Mouse (Mus musculus): ENCODE measurements around the gene Hps4. TPM values are rescaled to one million over a fixed set of nuclear protein-coding genes. Genes with fewer than 3 reads are reported as not detected.

Hps4 gene
- polyA plus RNA-seq, 1 experiment from 2014 or later, result 36.0 TPM

- H3K4me3 ChIP-seq (replicated peaks; ENCODE audit: low read length), result no peak overlapping the region
- H3K36me3 ChIP-seq (replicated peaks; ENCODE audit: control insufficient read depth, insufficient read depth), result no peaks in the 10 kb centered on the region
- H3K27ac ChIP-seq, result no peak overlapping the region
- ATAC-seq (ENCODE audit: low FRiP score) (no peak), DNase-seq (ENCODE audit: low spot score) (no peak)
- H3K4me1 ChIP-seq (replicated peaks; ENCODE audit: control insufficient read depth, insufficient read depth, low read length), result peaks cover 11% of the 10 kb centered on the region; the same call in 1 of the 2 replicates
- no peaks in the 10 kb centered on the region for H3K27me3 ChIP-seq (ENCODE audit: control insufficient read depth, insufficient read depth, low read length)
- H3K9ac ChIP-seq, result no peak overlapping the region
- 85% methylated on average over 4 of the region's 4 CpGs for WGBS
- H3K9me3 ChIP-seq (ENCODE audit: control insufficient read depth, low read length), result no peaks in the 10 kb centered on the region
- H3K4me2 ChIP-seq (replicated peaks), result no peak overlapping the region
These were observed 43.5 kb upstream of the Hps4 start for GRCm38 (mm10) chr5:112299399-112299798.

- no peaks in the 10 kb centered on the region for H3K36me3 ChIP-seq (replicated peaks; ENCODE audit: control insufficient read depth, insufficient read depth)
- H3K4me3 ChIP-seq (replicated peaks; ENCODE audit: low read length), result no peak overlapping the region
- no peak overlapping the region for H3K9ac ChIP-seq
- H3K4me2 ChIP-seq (replicated peaks), result no peak overlapping the region
- H3K9me3 ChIP-seq (ENCODE audit: control insufficient read depth, low read length), result no peaks in the 10 kb centered on the region
- no peak for DNase-seq (ENCODE audit: low spot score)
- 0 out of 2 replicates have a peak, but pooled peaks cover 6% of the 10 kb centered on the region for H3K4me1 ChIP-seq (replicated peaks; ENCODE audit: control insufficient read depth, insufficient read depth, low read length)
- ATAC-seq (ENCODE audit: low FRiP score), result no peak
- H3K27me3 ChIP-seq (ENCODE audit: control insufficient read depth, insufficient read depth, low read length), result no peaks in the 10 kb centered on the region
- H3K27ac ChIP-seq, result no peak overlapping the region
- 79% methylated on average over 2 of the region's 2 CpGs for WGBS
These were observed 42.8 kb upstream of the Hps4 start for GRCm38 (mm10) chr5:112300112-112300511.

GRCm38 (mm10) chr5:112300721-112301308 lies 42.1 kb upstream of the Hps4 start:
- WGBS, result 89% methylated on average over 6 of the region's 6 CpGs
- ATAC-seq (ENCODE audit: low FRiP score), result no peak
- Histone ChIP-seq H3K4me3 (replicated peaks; ENCODE audit: low read length) (no peak overlapping the region), H3K27me3 (ENCODE audit: control insufficient read depth, insufficient read depth, low read length) (no peaks in the 10 kb centered on the region), H3K9ac (no peak overlapping the region), H3K27ac (no peak overlapping the region), H3K9me3 (ENCODE audit: control insufficient read depth, low read length) (no peaks in the 10 kb centered on the region), H3K4me2 (replicated peaks) (no peak overlapping the region), H3K36me3 (replicated peaks; ENCODE audit: control insufficient read depth, insufficient read depth) (no peaks in the 10 kb centered on the region), H3K4me1 (replicated peaks; ENCODE audit: control insufficient read depth, insufficient read depth, low read length) (0 out of 2 replicates have a peak, but pooled peaks cover 2% of the 10 kb centered on the region)
- no peak for DNase-seq (ENCODE audit: low spot score)

- H3K4me2 ChIP-seq (replicated peaks), result no peak overlapping the region
- H3K4me3 ChIP-seq (replicated peaks; ENCODE audit: low read length), result no peak overlapping the region
- no peak for DNase-seq (ENCODE audit: low spot score)
- no peaks in the 10 kb centered on the region for H3K27me3 ChIP-seq (ENCODE audit: control insufficient read depth, insufficient read depth, low read length)
- WGBS, result 86% methylated on average over 4 of the region's 4 CpGs
- no peak overlapping the region for H3K27ac ChIP-seq
- no peaks in the 10 kb centered on the region for H3K9me3 ChIP-seq (ENCODE audit: control insufficient read depth, low read length)
- no peak for ATAC-seq (ENCODE audit: low FRiP score)
- no peak overlapping the region for H3K9ac ChIP-seq
- no peaks in the 10 kb centered on the region for H3K36me3 ChIP-seq (replicated peaks; ENCODE audit: control insufficient read depth, insufficient read depth)
- H3K4me1 ChIP-seq (replicated peaks; ENCODE audit: control insufficient read depth, insufficient read depth, low read length), result 0 out of 2 replicates have a peak, but pooled peaks cover 2% of the 10 kb centered on the region
These were observed 41.2 kb upstream of the Hps4 start for GRCm38 (mm10) chr5:112301694-112302093.

- no peaks in the 10 kb centered on the region for H3K4me1 ChIP-seq (replicated peaks; ENCODE audit: control insufficient read depth, insufficient read depth, low read length)
- 84% methylated on average over 5 of the region's 5 CpGs for WGBS
- no peak overlapping the region for H3K4me3 ChIP-seq (replicated peaks; ENCODE audit: low read length)
- DNase-seq (ENCODE audit: low spot score) (no peak), ATAC-seq (ENCODE audit: low FRiP score) (no peak)
- H3K27me3 ChIP-seq (ENCODE audit: control insufficient read depth, insufficient read depth, low read length), result no peaks in the 10 kb centered on the region
- no peak overlapping the region for H3K4me2 ChIP-seq (replicated peaks)
- H3K9ac ChIP-seq, result no peak overlapping the region
- H3K27ac ChIP-seq, result no peak overlapping the region
- H3K36me3 ChIP-seq (replicated peaks; ENCODE audit: control insufficient read depth, insufficient read depth), result peaks cover 2% of the 10 kb centered on the region
- no peaks in the 10 kb centered on the region for H3K9me3 ChIP-seq (ENCODE audit: control insufficient read depth, low read length)
These were observed 40.6 kb upstream of the Hps4 start for GRCm38 (mm10) chr5:112302310-112302709.

GRCm38 (mm10) chr5:112305842-112306241 lies 37.0 kb upstream of the Hps4 start:
- Histone ChIP-seq H3K9ac (no peak overlapping the region), H3K4me3 (replicated peaks; ENCODE audit: low read length) (no peak overlapping the region)

GRCm38 (mm10) chr5:112313222-112313885 lies 29.5 kb upstream of the Hps4 start:
- no peak overlapping the region for H3K27ac ChIP-seq
- no peaks in the 10 kb centered on the region for H3K4me1 ChIP-seq (replicated peaks; ENCODE audit: control insufficient read depth, insufficient read depth, low read length)
- DNase-seq (ENCODE audit: low spot score) (no peak), ATAC-seq (ENCODE audit: low FRiP score) (no peak)
- peak overlapping the region; percentile 8; the same call in 1 of the 2 replicates for H3K9ac ChIP-seq
- H3K4me3 ChIP-seq (replicated peaks; ENCODE audit: low read length), result no peak overlapping the region
- H3K9me3 ChIP-seq (ENCODE audit: control insufficient read depth, low read length), result no peaks in the 10 kb centered on the region
- H3K4me2 ChIP-seq (replicated peaks), result no peak overlapping the region
- H3K27me3 ChIP-seq (ENCODE audit: control insufficient read depth, insufficient read depth, low read length), result no peaks in the 10 kb centered on the region
- H3K36me3 ChIP-seq (replicated peaks; ENCODE audit: control insufficient read depth, insufficient read depth), result peaks cover 58% of the 10 kb centered on the region
- WGBS, result 57% methylated on average over 11 of the region's 11 CpGs

More at GRCm38 (mm10) chr5:112305842-112306241, 37.0 kb upstream of the Hps4 start:
- ATAC-seq (ENCODE audit: low FRiP score) (no peak), DNase-seq (ENCODE audit: low spot score) (no peak)
- Histone ChIP-seq H3K9me3 (ENCODE audit: control insufficient read depth, low read length) (no peaks in the 10 kb centered on the region), H3K4me1 (replicated peaks; ENCODE audit: control insufficient read depth, insufficient read depth, low read length) (no peaks in the 10 kb centered on the region), H3K36me3 (replicated peaks; ENCODE audit: control insufficient read depth, insufficient read depth) (peaks cover 33% of the 10 kb centered on the region), H3K27ac (no peak overlapping the region), H3K27me3 (ENCODE audit: control insufficient read depth, insufficient read depth, low read length) (no peaks in the 10 kb centered on the region), H3K4me2 (replicated peaks) (no peak overlapping the region)
- 72% methylated on average over 5 of the region's 5 CpGs for WGBS

- H3K4me2 ChIP-seq (replicated peaks), result no peak overlapping the region
- ATAC-seq (ENCODE audit: low FRiP score) (no peak), DNase-seq (ENCODE audit: low spot score) (no peak)
- H3K9ac ChIP-seq, result no peak overlapping the region
- WGBS, result 70% methylated on average over 5 of the region's 5 CpGs
- H3K4me1 ChIP-seq (replicated peaks; ENCODE audit: control insufficient read depth, insufficient read depth, low read length), result no peaks in the 10 kb centered on the region
- H3K27ac ChIP-seq, result no peak overlapping the region
- H3K36me3 ChIP-seq (replicated peaks; ENCODE audit: control insufficient read depth, insufficient read depth), result peaks cover 34% of the 10 kb centered on the region
- no peak overlapping the region for H3K4me3 ChIP-seq (replicated peaks; ENCODE audit: low read length)
- H3K9me3 ChIP-seq (ENCODE audit: control insufficient read depth, low read length), result no peaks in the 10 kb centered on the region
- H3K27me3 ChIP-seq (ENCODE audit: control insufficient read depth, insufficient read depth, low read length), result no peaks in the 10 kb centered on the region
These were observed 26.4 kb upstream of the Hps4 start for GRCm38 (mm10) chr5:112316468-112316867.

- WGBS, result 62% methylated on average over 5 of the region's 5 CpGs
These were observed 25.6 kb upstream of the Hps4 start for GRCm38 (mm10) chr5:112317328-112317727.

More at GRCm38 (mm10) chr5:112317328-112317727, 25.6 kb upstream of the Hps4 start:
- H3K27me3 ChIP-seq (ENCODE audit: control insufficient read depth, insufficient read depth, low read length), result no peaks in the 10 kb centered on the region
- no peak overlapping the region for H3K4me2 ChIP-seq (replicated peaks)
- peaks cover 29% of the 10 kb centered on the region for H3K36me3 ChIP-seq (replicated peaks; ENCODE audit: control insufficient read depth, insufficient read depth)
- H3K9me3 ChIP-seq (ENCODE audit: control insufficient read depth, low read length), result no peaks in the 10 kb centered on the region
- DNase-seq (ENCODE audit: low spot score) (no peak), ATAC-seq (ENCODE audit: low FRiP score) (no peak)
- no peaks in the 10 kb centered on the region for H3K4me1 ChIP-seq (replicated peaks; ENCODE audit: control insufficient read depth, insufficient read depth, low read length)
- H3K27ac ChIP-seq, result no peak overlapping the region
- no peak overlapping the region for H3K4me3 ChIP-seq (replicated peaks; ENCODE audit: low read length)
- H3K9ac ChIP-seq, result no peak overlapping the region

Data from hindbrain, embryonic 14.5 days (tissue).